Mouse (Mus musculus) fat pad, adult 2 months (tissue): ENCODE results near the gene Rab7b.

ENCODE experiments used
- DNase-seq: peaks from one replicate; pipeline ENCODE4 v3.0.0-alpha.2; 2011; ENCODE audit warnings: low read depth, low spot score; ENCODE audit errors: extremely low read depth

The Rab7b gene

DNA sequence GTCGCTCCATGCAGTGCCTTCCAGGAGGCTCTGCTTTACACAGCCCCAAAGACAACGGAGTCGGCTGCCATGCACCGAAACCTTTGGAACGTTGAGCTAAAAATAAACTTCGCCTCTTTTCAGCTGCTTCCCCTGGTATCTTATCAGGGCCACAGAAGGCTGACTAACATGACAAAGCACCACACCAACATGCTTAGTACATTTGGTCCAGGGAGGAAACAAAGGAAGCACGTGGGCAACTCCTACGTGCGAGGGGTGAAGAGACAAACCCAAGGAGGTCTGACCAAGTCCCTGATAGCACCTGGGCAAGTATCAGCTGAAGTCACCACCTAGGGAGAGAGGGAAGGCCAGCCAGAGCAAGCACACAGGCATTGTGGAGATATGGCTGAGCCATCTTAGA lies 48.0 kb downstream of the Rab7b start:
- no peak for DNase-seq

DNA sequence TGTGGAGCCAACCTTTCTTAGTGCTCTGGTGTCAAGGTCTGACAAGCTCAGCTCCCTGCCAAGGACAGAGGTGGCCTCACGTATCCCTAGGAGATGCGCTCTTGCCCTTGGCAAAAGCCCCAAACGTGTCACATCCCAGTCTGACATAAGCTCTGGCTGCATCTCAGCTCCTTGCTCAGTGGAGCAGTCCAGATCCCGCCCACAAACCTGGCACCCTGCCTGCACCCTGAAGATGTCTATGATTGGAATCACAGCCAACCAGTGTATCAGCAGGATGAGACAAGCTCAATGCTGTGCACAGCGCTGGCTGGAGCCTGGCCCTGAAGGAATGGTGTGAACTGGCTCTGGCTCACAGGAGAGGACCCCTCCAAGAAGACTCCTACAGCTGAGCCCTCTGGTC lies 48.8 kb downstream of the Rab7b start:
- peak; percentile 93 for DNase-seq

DNA sequence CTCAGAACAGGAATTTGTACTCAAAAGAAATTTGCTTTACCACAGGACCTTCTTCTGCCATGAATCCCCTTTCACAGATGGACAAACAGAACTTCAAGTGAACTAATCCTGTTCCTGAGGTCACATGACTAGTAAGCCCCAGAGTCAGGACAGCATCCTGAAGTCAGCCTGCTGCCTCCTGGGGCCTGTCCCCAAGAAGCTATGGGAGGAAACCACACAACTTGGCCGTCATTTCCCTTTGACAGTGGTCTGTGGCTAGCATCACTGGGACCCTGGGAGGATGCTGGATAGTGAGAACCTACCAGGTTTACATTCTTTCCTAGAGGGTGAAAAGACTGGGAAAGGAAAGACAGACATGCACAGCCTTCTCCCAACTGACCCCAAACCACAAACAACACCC lies 50.3 kb downstream of the Rab7b start:
- no peak for DNase-seq

DNA sequence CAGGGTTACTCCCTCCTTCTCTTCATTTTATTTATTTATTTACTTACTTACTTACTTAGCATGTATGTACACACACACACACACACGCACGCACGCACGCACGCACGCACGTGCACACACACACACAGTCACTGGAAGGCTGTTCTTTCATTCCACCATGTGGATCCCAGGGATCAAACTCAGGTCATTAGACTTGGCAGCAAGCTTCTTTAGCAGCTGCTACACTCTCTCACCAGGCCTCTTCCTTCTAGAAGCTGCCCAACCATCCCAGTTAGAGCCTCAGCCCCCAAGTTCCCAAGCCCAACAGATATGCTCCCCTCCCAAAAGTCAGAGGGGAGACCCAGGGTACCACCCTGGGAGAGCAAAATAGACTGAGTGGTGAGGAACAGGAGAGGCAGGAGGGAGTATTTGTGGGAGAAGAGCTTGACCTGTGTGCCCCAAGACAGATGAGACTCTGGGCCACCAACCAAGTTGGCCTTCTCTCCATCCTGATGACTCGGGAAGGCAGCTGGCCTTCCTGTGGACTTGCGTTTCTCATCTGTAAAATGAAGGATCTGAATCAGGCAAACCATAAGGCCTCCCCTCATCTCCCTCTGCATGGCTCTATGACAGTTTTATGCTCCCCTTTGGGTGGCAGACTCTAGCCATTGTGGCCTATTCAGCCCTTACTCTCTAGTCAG lies 51.1 kb downstream of the Rab7b start:
- DNase-seq: no peak

DNA sequence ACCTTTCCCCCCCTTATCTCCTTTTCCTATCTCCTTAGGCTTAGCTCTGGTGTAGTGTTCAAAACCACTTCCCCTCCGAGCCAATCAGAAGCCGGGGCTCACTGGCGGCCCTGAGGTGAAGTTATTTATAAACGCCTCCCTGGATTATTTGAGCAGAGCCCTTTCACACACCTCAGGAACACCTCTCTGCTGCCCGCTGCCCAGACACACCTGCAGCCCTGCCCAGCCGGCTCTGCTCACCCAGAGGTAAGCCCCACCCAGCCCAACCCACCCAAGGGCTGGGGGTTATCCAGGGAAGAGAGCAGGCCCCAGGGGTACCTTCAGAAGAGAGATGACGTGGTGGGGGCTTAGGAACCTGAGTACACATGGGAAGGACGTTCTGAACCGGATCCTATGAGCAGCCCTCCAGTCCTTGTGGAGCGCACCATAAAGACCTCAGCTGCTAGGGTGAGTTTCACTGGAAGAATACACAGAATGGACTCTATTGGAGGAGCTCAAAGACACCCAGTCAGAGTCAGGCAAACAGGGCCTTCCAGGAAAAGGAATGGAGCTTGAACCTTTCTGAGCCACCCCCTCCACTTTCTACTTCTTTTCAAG lies 55.5 kb downstream of the Rab7b start, which contains the start of gene Slc26a9:
Gene Slc26a9 (plus strand): TSS at position 155 of the 597 bp plus-strand sequence.
- no peak for DNase-seq

GRCm38 (mm10) chr1:131745391-131745790 lies 56.9 kb downstream of the Rab7b start:
- DNase-seq: no peak

DNA sequence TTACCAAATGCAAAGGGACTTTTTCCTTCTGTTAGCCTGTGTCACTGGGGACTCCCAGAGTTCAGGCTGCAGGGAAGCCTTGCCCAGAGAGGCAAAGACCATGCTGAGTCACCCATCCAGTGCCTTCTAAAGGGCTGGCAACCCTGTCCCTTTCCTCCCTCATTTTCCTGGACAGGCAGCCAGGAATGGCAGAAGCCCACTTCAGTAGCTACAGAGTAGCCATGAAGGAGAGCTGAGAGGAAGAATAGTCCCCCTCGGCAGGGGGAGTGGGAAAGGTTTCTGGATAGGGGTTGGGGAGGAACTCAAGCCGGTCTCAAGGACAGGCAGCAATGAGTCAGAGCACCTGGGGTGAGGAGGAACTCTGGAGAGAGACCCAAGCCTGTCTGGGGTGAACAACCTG lies 59.3 kb downstream of the Rab7b start:
- DNase-seq: no peak

GRCm38 (mm10) chr1:131748636-131749035 lies 60.1 kb downstream of the Rab7b start:
- DNase-seq: no peak

DNA sequence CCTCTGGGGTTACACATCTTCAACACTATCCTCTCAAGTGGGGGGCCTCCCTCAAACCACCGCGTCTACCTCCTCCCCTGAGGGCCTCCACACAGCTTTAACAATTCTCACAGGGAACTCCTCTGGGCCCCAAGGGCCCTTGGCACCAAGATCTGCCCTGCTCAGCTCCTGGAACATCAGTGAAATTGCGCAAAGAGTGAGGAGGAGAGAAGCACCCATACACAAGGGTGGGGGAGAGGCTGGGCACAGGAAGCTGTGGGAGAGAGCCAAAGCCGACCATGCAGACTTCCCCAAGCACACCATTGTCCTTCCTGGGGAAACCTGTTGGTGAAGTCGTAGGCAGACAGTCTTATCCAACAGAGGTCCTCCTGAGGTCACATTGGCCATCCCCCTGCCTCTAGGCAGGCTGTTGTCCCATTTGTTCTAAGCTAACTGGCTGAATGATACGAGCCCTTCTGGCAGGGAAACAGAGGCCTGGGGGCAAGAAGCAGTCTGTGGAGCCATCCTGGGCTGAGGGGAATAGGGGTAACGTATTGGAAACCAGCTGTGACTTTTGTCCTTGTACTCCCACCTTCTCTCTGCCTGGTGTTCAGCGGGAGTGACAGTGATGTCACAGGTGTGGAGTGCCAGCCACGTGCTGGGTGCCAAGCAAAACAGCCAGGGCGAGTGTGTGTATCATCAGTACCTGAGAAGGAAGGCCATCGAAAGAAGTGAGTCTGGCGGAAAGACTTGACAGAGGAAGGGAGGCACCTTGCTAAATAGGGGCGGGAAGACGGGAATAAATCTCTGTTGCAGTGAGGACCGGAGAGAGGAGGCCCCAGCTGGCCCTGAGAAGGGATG lies 61.4 kb downstream of the Rab7b start:
- DNase-seq: peak; percentile 81

GRCm38 (mm10) chr1:131751181-131751890 lies 62.8 kb downstream of the Rab7b start:
- DNase-seq: peak; percentile 67

GRCm38 (mm10) chr1:131751891-131752311 lies 63.4 kb downstream of the Rab7b start:
- DNase-seq: peak; percentile 49

GRCm38 (mm10) chr1:131754212-131754829 lies 65.8 kb downstream of the Rab7b start:
- no peak for DNase-seq

DNA sequence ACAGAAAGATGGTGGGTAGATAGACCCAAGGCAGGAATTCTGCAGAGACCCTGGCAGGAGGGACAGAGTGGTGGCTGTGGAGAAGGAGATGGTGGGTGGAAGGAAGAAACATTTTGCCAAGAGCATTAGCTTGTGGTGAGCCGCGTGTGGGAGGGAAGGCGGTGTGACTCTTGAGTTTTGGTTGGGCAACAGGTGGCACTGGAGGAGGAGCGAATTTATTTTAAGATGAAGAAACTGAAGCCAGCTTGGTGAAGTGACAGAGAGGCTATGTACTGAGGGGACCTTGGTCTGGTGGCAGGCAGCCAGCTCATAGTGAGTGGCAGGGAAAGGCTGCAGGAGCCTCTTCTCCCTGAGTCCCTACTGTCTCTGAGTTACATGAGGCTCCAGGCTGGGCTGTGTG lies 66.4 kb downstream of the Rab7b start:
- DNase-seq: peak; percentile 58

DNA sequence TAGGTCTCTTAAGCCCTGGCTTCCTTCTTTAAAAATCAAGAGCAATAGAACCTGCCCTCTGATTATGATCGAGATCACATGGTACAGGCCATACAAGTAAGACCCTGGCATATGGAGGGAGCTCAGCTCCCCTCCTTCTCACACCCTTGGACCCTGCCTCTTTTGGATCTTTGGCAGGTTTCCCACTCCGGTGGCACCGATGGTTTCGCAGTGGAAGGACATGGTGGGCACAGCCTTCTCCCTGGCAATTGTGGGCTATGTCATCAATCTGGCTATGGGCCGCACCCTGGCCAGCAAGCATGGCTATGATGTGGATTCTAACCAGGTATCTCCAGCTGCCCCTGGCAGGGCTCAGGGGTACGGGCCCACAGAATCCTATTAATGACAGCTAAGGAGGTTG lies 68.7 kb downstream of the Rab7b start:
- no peak for DNase-seq

- DNase-seq: no peak
Observed at GRCm38 (mm10) chr1:131758796-131759195, 70.3 kb downstream of the Rab7b start.

- no peak for DNase-seq
Observed at GRCm38 (mm10) chr1:131759667-131760427, 71.4 kb downstream of the Rab7b start.

DNA sequence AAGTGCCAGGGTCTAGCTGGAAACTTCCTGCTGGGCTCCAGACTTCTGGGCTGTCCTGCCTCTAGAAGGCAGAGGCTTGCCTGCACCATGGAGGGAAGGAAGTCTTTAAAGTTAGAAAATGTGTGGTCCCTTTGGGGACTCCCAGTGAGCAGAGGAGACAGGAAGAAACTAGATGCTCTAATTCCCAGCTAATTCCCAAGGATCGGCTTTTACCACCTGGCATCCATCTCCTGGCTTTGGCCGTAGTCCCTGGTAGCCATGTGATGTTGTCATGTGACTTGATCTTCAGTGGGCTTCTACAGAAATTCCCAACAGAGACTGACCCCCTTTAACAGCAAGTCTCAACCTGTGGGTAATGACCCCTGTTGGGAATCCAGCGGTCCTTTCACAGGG lies 71.9 kb downstream of the Rab7b start:
- no peak for DNase-seq

DNA sequence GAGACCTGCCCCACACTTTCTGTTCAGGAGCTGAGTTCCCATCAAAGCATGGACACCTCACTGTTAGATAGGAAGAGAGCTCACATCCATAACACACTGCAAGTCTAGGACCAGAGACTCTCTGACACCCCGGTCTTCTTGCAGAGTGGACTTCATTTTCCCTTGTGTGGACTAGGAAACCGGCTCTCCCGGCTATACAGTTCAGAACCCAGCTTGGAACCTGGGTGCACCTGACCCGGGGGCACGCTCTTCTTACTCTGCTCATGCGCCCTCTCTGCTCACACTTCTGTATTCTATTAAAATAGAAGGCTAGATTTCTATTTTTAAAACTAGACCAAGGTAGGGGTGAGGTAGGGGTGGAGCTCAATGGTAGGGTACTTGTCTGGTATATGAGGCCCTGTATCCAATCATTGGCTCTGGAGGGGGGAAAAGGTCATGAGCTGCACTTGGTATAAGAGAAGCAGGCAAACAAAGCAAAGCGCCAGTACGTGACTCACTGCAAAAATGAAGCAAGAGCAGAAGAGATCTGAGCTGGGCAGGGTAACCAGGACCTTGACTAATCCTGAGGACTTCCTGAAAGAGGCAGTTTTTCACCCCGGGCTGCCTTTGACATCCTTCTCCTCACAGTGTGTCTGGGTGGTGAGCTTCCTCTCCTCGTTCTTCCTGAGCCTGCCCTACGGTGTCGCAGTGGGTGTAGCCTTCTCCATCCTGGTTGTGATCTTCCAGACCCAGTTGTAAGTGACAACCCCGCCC lies 72.8 kb downstream of the Rab7b start:
- DNase-seq: no peak

DNA sequence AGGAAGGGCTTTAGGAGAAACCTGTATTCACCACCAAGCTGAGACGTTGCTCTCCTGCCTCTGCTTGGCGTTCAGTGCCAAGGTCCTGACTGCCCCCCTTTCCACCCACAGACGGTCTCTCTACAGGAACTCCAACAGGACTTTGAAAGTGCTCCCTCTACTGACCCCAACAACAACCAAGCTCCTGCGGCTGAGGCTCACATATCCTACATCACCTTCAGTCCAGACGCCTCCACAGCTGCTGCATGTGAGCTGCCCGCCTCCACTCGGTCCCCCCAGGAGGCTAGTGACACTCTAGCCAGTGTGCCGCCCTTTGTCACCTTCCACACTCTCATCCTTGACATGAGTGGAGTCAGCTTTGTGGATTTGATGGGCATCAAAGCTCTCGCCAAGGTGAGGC lies 75.2 kb downstream of the Rab7b start:
- DNase-seq: no peak
